In the genomic region with DNA sequence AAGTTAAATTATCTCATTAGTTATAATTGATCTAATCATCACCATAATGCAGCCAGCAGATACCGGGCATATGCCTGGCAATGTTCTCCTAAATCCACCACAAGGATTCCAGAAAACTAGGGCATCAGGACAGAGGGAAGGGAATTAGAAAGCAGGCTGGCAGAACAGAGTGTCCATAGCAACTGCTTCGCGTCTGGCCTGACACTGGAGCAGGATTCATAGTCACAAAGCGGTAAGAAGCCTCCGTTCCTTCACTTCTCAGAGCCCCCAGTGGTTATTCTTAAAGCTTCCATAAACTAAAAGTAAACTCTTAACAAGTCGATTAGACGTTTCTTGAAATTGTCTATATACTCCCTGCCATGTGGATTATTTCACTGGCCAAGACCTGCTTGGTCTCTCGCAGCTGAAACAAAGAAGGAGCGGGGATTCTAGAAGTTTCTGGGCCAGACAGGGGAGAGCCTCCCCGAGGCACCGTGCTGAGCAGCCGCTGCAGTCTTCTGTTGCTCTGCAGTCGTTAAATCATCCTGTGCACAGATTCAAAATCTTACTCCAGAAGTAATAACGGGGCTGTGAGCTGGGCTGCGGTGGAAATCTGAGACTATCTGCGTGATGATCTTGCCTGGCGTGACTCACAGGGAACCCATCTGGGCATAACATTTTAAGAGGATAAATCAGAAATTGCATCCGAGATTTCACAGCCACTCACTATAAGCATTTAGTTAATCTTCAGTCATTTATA, we compare ENCODE assay signal across 13 mouse cellular contexts.
DNase-seq lines count a peak whose midpoint lies in the region; ATAC-seq and TF ChIP-seq lines count a peak whose summit lies in the region.
"Had no signal": no experiment of that assay in that cellular context is flagged by ENCODE, and none has a peak within 500 bp of the region (broad histone marks: within the 10 kb centered on the region; RNA-seq: fewer than 3 reads in every experiment).

No protein-coding gene starts in this region.

- H3K27ac ChIP-seq in gastrocnemius, adult 2 months: no peak overlapping the region
- no peak overlapping the region for H3K27ac ChIP-seq in lung, embryonic 15.5 days
- no peak overlapping the region for H3K27ac ChIP-seq in embryonic facial prominence, embryonic 15.5 days (replicated peaks)
- no peak overlapping the region for H3K27ac ChIP-seq in stomach, embryonic 15.5 days
- H3K27ac ChIP-seq: heart, embryonic 15.5 days had no signal

- no peak for TF ChIP-seq CTCF in gastrocnemius, adult 2 months (IDR thresholded peaks at IDR 0.05)
- no peak for TF ChIP-seq CTCF in lung, adult 2 months (IDR thresholded peaks at IDR 0.05; ENCODE audit: insufficient read depth, low read length)

- no peaks in the 10 kb centered on the region for H3K9me3 ChIP-seq in lung, embryonic 15.5 days
- no peaks in the 10 kb centered on the region for H3K9me3 ChIP-seq in embryonic facial prominence, embryonic 15.5 days (replicated peaks)
- H3K9me3 ChIP-seq in stomach, embryonic 15.5 days: no peaks in the 10 kb centered on the region
- H3K9me3 ChIP-seq: heart, embryonic 15.5 days had no signal

- no peak for TF ChIP-seq POLR2A in lung, adult 2 months (IDR thresholded peaks at IDR 0.05; ENCODE audit: borderline replicate concordance, extremely low read depth, low read depth, low read length)

- H3K27me3 ChIP-seq in lung, embryonic 15.5 days: no peaks in the 10 kb centered on the region
- no peaks in the 10 kb centered on the region for H3K27me3 ChIP-seq in embryonic facial prominence, embryonic 15.5 days
- no peaks in the 10 kb centered on the region for H3K27me3 ChIP-seq in stomach, embryonic 15.5 days (replicated peaks)
- H3K27me3 ChIP-seq: heart, embryonic 15.5 days had no signal

- H3K4me2 ChIP-seq in lung, embryonic 15.5 days: peak overlapping the region; percentile 33
- H3K4me2 ChIP-seq in embryonic facial prominence, embryonic 15.5 days (replicated peaks): peak overlapping the region; percentile 15; the same call in 1 of the 2 replicates
- peak overlapping the region; percentile 12; the same call in 1 of the 2 replicates for H3K4me2 ChIP-seq in stomach, embryonic 15.5 days
- H3K4me2 ChIP-seq: heart, embryonic 15.5 days had no signal

- DNase-seq in gastrocnemius, adult 2 months: no peak
- DNase-seq in gastrocnemius, adult 18-20 months (ENCODE audit: low spot score): no peak
- no peak for DNase-seq in lung, adult 2 months
- no peak for DNase-seq in heart, postnatal 36 days
- no peak for DNase-seq in gastrocnemius, postnatal 10 days
- DNase-seq: adrenal gland, postnatal 36 days; liver; lung, postnatal 4 days had no signal

- intact Hi-C loops in gastrocnemius, adult 2 months (cut with DNase I): no loop called here
- intact Hi-C loops in heart, postnatal 36 days (cut with DNase I): loop anchor here (10.0 kb wide), 2 partner anchors 155 to 405 kb away; no protein-coding TSS in a partner anchor

- H3K36me3 ChIP-seq in lung, embryonic 15.5 days: no peaks in the 10 kb centered on the region
- no peaks in the 10 kb centered on the region for H3K36me3 ChIP-seq in embryonic facial prominence, embryonic 15.5 days
- no peaks in the 10 kb centered on the region for H3K36me3 ChIP-seq in stomach, embryonic 15.5 days
- H3K36me3 ChIP-seq: heart, embryonic 15.5 days had no signal

- ATAC-seq in lung, embryonic 15.5 days (ENCODE audit: borderline replicate concordance, extremely low read depth, low FRiP score, low TSS enrichment): peak; percentile 40; the same call in 1 of the 2 replicates
- ATAC-seq in embryonic facial prominence, embryonic 15.5 days (ENCODE audit: insufficient number of reproducible peaks, low FRiP score, low TSS enrichment, low read depth): no peak
- no peak for ATAC-seq in stomach, embryonic 15.5 days (ENCODE audit: insufficient read depth, low FRiP score, low read depth)
- ATAC-seq: inflammation-experienced regulatory T-cells, adult 6 months had no signal

- H3K4me1 ChIP-seq in lung, embryonic 15.5 days: peaks cover 19% of the 10 kb centered on the region
- H3K4me1 ChIP-seq in lung, adult 2 months (ENCODE audit: control insufficient read depth, insufficient read depth, low read length): no peaks in the 10 kb centered on the region
- H3K4me1 ChIP-seq in embryonic facial prominence, embryonic 15.5 days: peaks cover 7% of the 10 kb centered on the region; the same call in 1 of the 2 replicates
- peaks cover 7% of the 10 kb centered on the region; the same call in 1 of the 2 replicates for H3K4me1 ChIP-seq in stomach, embryonic 15.5 days

- 52% methylated on average over 18 of the region's 18 CpGs for WGBS in lung, embryonic 15.5 days
- WGBS in lung, adult 2 months: 63% methylated on average over 18 of the region's 18 CpGs
- 52% methylated on average over 18 of the region's 18 CpGs for WGBS in embryonic facial prominence, embryonic 15.5 days
- 50% methylated on average over 18 of the region's 18 CpGs for WGBS in stomach, embryonic 15.5 days

- peak overlapping the region; percentile 35 for H3K4me3 ChIP-seq in gastrocnemius, adult 2 months
- no peak overlapping the region for H3K4me3 ChIP-seq in lung, embryonic 15.5 days
- H3K4me3 ChIP-seq in lung, adult 2 months (replicated peaks; ENCODE audit: extremely low read depth, low read depth, low read length): no peak overlapping the region
- H3K4me3 ChIP-seq in embryonic facial prominence, embryonic 15.5 days (replicated peaks): no peak overlapping the region
- H3K4me3 ChIP-seq in stomach, embryonic 15.5 days (replicated peaks): no peak overlapping the region
- H3K4me3 ChIP-seq: heart, embryonic 15.5 days had no signal

- no peak overlapping the region for H3K9ac ChIP-seq in lung, embryonic 15.5 days
- no peak overlapping the region for H3K9ac ChIP-seq in embryonic facial prominence, embryonic 15.5 days
- H3K9ac ChIP-seq in stomach, embryonic 15.5 days: no peak overlapping the region
- H3K9ac ChIP-seq: heart, embryonic 15.5 days had no signal
